Mouse (Mus musculus): ENCODE results near the gene Fam90a1a. TPM values are rescaled to one million over a fixed set of nuclear protein-coding genes. Genes with fewer than 3 reads are reported as not detected.

The Fam90a1a gene
- total RNA-seq (2023), result not detected in 4 replicates

GRCm38 (mm10) chr8:21958414-21958813, at the start of gene Fam90a1a:
TSS of gene Fam90a1a (plus strand) at chr8:21958714.

DNA sequence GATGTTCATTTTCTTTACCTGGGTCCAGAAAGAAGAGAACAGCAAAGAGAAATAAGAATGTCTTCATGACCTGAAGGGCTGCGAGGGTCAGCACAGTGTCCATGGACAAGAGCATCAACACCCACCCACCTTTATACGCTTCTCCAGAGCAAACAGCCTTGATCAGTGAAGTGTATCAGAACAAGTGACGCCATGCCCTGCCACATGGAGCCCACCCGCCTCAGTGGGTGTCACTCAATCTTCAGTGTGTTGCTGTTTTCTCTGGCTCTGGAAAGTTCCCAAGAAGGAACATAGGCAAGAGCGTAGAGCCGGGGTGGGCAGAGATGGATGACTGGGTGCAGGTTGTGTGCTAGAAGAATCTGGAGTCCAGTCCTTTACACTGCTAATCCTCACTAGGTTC, 25.9 kb upstream of the Fam90a1a start, which contains the start of gene Defb15:
Gene Defb15, minus strand, starts transcription at position 101 of the 400 bp plus-strand sequence.

DNA sequence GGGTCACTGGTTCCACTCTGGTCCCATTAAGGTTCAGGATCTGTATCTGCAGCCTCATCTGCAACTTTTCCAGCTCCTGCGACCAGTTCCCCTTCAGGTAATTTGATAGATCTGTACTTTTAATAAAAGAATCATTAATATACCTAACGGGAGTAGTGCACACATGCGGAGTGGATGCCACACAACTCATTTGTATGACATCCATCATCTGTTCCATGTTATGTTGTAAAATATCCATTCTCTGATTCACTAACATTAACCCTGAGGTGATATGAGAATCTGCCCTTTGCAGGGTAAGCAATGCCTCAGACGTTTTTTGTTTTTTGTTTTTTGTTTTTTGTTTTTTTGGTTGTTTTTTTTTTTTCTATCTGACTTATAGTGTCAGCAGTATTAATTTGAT, 20.5 kb upstream of the Fam90a1a start, which contains the start of gene Defb35:
Gene Defb35, plus strand, starts transcription at position 301 of the 400 bp plus-strand sequence.

DNA sequence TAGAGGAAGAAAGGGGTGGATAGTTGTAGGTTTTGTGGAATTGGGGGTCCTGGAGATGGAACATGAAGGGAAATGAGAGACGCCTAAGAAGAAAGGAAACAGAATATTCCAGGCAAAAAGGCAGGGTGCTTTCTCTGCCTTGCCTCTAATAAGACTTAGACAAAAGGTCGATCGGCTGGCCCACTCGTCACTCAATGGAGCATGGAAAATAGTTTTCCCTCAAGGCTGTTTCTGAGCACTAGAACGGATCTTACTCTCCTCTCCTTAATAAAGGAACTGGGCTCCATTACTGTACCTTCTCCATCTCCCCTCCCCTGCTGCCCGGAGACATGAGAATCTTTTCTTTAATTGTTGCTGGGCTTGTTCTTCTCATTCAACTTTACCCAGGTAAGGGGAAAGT, 12.1 kb upstream of the Fam90a1a start, which contains the start of gene Defb13:
Gene Defb13, plus strand, starts transcription at position 301 of the 400 bp plus-strand sequence.

DNA sequence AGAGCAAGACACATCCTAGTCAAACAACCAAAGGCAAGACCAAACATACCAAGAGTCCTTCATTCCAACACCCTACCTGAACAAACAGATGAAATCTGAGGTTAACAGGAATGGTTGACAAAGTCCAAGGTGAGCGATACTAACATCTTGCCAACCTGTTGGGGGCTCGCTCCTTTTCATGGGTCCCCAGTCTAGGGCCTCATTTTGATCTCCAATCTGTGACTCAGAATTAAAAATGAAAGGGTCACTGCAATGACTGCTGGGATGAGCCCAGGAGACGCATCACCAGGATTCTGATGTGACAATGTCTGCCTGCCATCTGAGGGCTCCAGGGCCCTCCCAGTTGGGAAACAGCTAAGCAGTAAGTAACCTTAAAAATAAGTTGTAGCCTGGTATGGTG, 11.0 kb downstream of the Fam90a1a start, which contains the start of gene Ccdc70:
Gene Ccdc70, plus strand, starts transcription at position 301 of the 400 bp plus-strand sequence.

Other genes starting within 250 kb of the Fam90a1a start
- not detected in 4 replicates for gene Defa24, start 224.2 kb upstream of the Fam90a1a start, total RNA-seq (2023)
- not detected in 4 replicates for gene Defb50, start 135.2 kb upstream of the Fam90a1a start, total RNA-seq (2023)
- gene Defb2, start 118.8 kb upstream of the Fam90a1a start, total RNA-seq (2023), result not detected in 4 replicates
- gene Defb10, start 99.8 kb upstream of the Fam90a1a start, total RNA-seq (2023), result not detected in 4 replicates
- gene Defb9, start 73.3 kb upstream of the Fam90a1a start, total RNA-seq (2023), result not detected in 4 replicates
- gene Defb11, start 52.3 kb upstream of the Fam90a1a start, total RNA-seq (2023), result not detected in 4 replicates
- gene Defb15, start 26.0 kb upstream of the Fam90a1a start, total RNA-seq (2023), result not detected in 4 replicates
- not detected in 4 replicates for gene Defb35, start 20.4 kb upstream of the Fam90a1a start, total RNA-seq (2023)
- gene Defb13, start 12.0 kb upstream of the Fam90a1a start, total RNA-seq (2023), result not detected in 4 replicates
- gene Ccdc70, start 11.1 kb downstream of the Fam90a1a start, total RNA-seq (2023), result not detected in 4 replicates
- 0.46 to 0.50 TPM (median 0.48 TPM) in 4 replicates for gene Atp7b, start 101.6 kb downstream of the Fam90a1a start, total RNA-seq (2023)
- gene Alg11, start 102.0 kb downstream of the Fam90a1a start, total RNA-seq (2023), result 12.7 to 21.1 TPM (median 17.0 TPM) in 4 replicates
- not detected in 4 replicates for gene Nek5, start 166.3 kb downstream of the Fam90a1a start, total RNA-seq (2023)
- gene Nek3, start 207.7 kb downstream of the Fam90a1a start, total RNA-seq (2023), result 4.6 to 5.9 TPM (median 5.5 TPM) in 4 replicates
- 1.5 to 2.0 TPM (median 1.7 TPM) in 4 replicates for gene Ckap2, start 227.1 kb downstream of the Fam90a1a start, total RNA-seq (2023)
- gene Vps36, start 234.1 kb downstream of the Fam90a1a start, total RNA-seq (2023), result 24.2 to 30.4 TPM (median 25.3 TPM) in 4 replicates

Measured in B cell, adult 62 days (primary cell).